Mouse (Mus musculus) lung, embryonic 14.5 days (tissue): ENCODE measurements around the gene B3gnt8. TPM values are rescaled to one million over a fixed set of nuclear protein-coding genes. Genes with fewer than 3 reads are reported as not detected.
A peak's percentile ranks its signal among the peaks of the same experiment; 100 is the strongest.
"Not testable (repeated sequence)": the region's sequence is repeated elsewhere in the genome, so short reads cannot be mapped to it uniquely, and the experiment has no call there.

Experiments
- ATAC-seq: fragments of 200-750 bp; cut with Nextera tagmentation; 2 replicates; pipeline ENCODE4 v1.8.0; 2017; ENCODE audit warnings: mild to moderate bottlenecking, moderate TSS enrichment, moderate library complexity; ENCODE audit not compliant: insufficient read depth
- DNase-seq: peaks from one replicate; pipeline ENCODE4 v3.0.0-alpha.2; 2015
- H3K27ac ChIP-seq: fragments of 300-500 bp; sonication (generic); 2 replicates; pipeline ENCODE4 v1.5.1; 2014; ENCODE audit warnings: low read depth, mild to moderate bottlenecking, moderate library complexity
- H3K27me3 ChIP-seq: fragments of 300-500 bp; sonication (generic); 2 replicates; pipeline ENCODE4 v1.6.1; 2014; ENCODE audit warnings: low read length, control low read depth; ENCODE audit not compliant: insufficient read depth
- H3K36me3 ChIP-seq: fragments of 300-500 bp; sonication (generic); 2 replicates; pipeline ENCODE4 v1.6.1; 2014; ENCODE audit warnings: control low read depth; ENCODE audit not compliant: insufficient read depth
- H3K4me1 ChIP-seq: fragments of 300-500 bp; sonication (generic); 2 replicates; pipeline ENCODE4 v1.6.1; 2014; ENCODE audit warnings: antibody characterized with exemption, control low read depth; ENCODE audit not compliant: insufficient read depth
- H3K4me2 ChIP-seq: fragments of 300-500 bp; sonication (generic); 2 replicates; pipeline ENCODE4 v1.6.1; 2014; ENCODE audit warnings: mild to moderate bottlenecking
- H3K4me3 ChIP-seq: fragments of 300-500 bp; sonication (generic); 2 replicates; pipeline ENCODE4 v1.5.1; 2014; ENCODE audit warnings: low read depth, low read length
- H3K9ac ChIP-seq: fragments of 300-500 bp; sonication (generic); 2 replicates; pipeline ENCODE4 v1.6.1; 2014
- H3K9me3 ChIP-seq: fragments of 300-500 bp; sonication (generic); 2 replicates; pipeline ENCODE4 v1.6.1; 2016; ENCODE audit warnings: low read depth, low read length, control low read depth
- CTCF ChIP-seq: IDR thresholded peaks from 2 replicates; pipeline ENCODE4 v1.5.1; 2016; ENCODE audit warnings: antibody characterized with exemption, low read depth
- WGBS: fragments of 180-500 bp; shearing (Covaris S2); extraction: QIAGEN DNeasy Blood & Tissue Kit; methylation state at CpG from one replicate; pipeline ENCODE4 v1.1.7; 2014; 5-methylcytosine and 5-hydroxymethylcytosine counted together
- polyA plus RNA-seq: library from polyadenylated mRNA; unstranded; fragments of >200 nt; fragmentation: Nextera tagmentation; extraction: Ambion mirVana; gene quantifications from 2 replicates; pipeline ENCODE4 v1.2.1, GENCODE M21; 2014

B3gnt8 gene
- polyA plus RNA-seq = 3.5 and 4.0 TPM in 2 replicates

DNA sequence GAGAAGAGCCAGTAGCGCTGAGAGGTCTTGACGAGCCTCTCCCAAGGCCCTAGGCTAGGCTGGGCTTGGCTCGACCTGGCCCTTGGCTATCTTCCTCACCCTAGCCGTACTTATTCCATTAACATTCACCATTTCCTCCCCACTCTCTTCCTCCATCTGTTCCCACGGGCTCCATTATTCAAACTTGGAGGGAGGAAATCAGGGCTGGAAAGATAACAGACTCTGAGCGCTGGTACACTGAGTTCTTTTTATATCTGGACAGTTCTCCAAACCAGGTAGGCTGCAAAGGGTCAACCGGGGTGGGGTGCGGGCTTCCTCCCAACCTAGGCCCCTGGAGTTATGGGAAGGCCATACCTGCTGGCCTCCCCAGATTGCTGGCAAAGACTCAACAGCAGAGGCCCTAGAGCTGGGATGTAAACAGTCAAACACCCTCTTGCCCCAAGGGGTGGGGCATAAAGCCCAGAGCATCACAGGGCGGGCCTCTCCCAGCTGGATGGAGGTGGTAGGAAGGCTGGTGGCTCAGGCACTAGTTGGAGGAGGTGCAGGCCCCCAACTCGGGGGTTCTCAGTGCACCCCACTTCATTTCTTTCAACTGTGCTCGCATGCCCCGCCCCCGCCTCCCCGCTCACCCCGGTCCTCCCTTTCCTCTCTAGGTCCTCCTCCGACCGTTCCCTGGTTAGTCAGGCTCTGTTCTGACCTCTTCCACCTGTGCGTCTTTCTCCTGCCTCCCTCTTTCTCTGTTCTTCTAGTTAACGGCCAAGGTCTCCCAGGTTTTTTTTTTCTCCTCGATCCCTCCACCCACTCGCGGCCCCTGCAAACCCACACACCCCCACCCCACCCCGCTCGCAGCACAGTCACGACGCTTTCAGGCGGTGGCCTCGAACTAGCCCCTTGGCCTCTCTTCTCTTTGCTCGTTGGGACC is at the start of gene B3gnt8:
Gene B3gnt8 (plus strand): TSS at position 146 of the 922 bp plus-strand sequence.
- H3K4me1 ChIP-seq = peaks cover 12% of the 10 kb centered on the region; the same call in 1 of the 2 replicates
- peak within 1 kb of the TSS; percentile 42 for H3K4me3 ChIP-seq
- no peaks in the 10 kb centered on the region for H3K9me3 ChIP-seq
- peak within 1 kb of the TSS; percentile 72 for H3K27ac ChIP-seq
- H3K27me3 ChIP-seq = no peaks in the 10 kb centered on the region
- H3K36me3 ChIP-seq = peaks cover 44% of the 10 kb centered on the region
- H3K9ac ChIP-seq = peak within 1 kb of the TSS; percentile 48
- peak within 1 kb of the TSS; percentile 74 for H3K4me2 ChIP-seq
- DNase-seq = peak; percentile 49
- peak; percentile 38 for ATAC-seq
- no peak for TF ChIP-seq CTCF
- 11% methylated on average over 29 of the region's 29 CpGs for WGBS

DNA sequence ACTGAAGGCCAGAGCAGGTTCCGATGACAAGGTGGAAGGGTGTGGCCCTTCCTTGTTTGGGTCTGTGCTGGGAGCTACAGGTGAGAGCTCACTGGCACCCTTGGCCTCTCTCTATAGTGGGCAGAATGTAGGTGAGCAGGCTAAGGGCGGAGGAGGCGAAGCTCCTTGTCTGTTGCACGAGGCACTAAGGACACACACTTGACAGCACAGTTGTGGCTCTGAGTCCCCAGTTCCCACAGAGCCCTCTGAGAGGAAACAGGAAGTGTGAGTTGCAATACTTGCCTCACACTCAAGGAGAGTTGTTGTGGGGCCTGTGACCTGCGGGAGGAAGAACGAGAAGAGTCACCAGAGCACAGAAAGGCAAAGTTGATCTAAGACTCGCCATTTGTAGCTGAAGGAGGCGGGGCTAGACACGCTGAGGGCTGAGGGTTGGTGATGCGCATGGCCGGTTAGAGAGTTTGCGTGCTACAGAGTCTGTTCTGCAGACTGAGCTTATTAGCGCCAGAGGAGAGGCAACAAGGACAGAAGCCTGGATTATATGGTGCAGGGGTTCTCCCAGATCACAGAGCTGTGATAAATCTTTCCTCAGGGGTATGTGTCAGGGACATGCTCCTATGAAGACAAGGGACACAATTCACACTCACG is 49.5 kb upstream of the B3gnt8 start:
- peak; percentile 31; the same call in 1 of the 2 replicates for ATAC-seq
- H3K27ac ChIP-seq = peak overlapping the region; percentile 74

DNA sequence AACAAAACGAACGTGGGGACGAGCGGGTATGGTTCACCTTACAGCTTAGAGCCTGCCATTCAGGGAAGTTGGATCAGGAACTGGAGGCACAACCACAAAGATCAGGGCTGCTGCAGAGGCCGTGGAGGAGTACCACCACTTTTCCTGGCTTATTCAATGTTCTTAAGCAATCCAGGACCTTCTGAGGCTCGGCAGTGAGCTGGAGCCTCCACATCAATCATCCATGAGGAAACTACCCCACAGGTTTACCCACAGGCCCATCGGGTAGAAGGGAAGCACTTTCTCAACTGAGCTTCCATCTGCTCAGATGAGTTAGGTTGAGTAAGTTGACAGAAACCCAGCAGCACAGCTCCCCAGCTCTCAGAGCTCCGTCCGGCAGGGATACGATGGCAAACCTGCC is 47.0 kb upstream of the B3gnt8 start:
- DNase-seq = no peak
- H3K9ac ChIP-seq = no peak overlapping the region
- no peaks in the 10 kb centered on the region for H3K4me1 ChIP-seq
- H3K27me3 ChIP-seq = no peaks in the 10 kb centered on the region
- H3K4me3 ChIP-seq = no peak overlapping the region
- ATAC-seq = no peak
- H3K36me3 ChIP-seq = no peaks in the 10 kb centered on the region
- H3K9me3 ChIP-seq = no peaks in the 10 kb centered on the region
- no peak for TF ChIP-seq CTCF
- H3K27ac ChIP-seq = no peak overlapping the region
- 81% methylated on average over 10 of the region's 10 CpGs for WGBS
- H3K4me2 ChIP-seq = no peak overlapping the region

More for the DNA sequence above, 49.5 kb upstream of the B3gnt8 start:
- not testable (repeated sequence) for H3K4me1 ChIP-seq, H3K4me2 ChIP-seq, DNase-seq, H3K4me3 ChIP-seq, H3K36me3 ChIP-seq, H3K9ac ChIP-seq, H3K9me3 ChIP-seq, H3K27me3 ChIP-seq
- WGBS = 65% methylated on average over 12 of the region's 14 CpGs

DNA sequence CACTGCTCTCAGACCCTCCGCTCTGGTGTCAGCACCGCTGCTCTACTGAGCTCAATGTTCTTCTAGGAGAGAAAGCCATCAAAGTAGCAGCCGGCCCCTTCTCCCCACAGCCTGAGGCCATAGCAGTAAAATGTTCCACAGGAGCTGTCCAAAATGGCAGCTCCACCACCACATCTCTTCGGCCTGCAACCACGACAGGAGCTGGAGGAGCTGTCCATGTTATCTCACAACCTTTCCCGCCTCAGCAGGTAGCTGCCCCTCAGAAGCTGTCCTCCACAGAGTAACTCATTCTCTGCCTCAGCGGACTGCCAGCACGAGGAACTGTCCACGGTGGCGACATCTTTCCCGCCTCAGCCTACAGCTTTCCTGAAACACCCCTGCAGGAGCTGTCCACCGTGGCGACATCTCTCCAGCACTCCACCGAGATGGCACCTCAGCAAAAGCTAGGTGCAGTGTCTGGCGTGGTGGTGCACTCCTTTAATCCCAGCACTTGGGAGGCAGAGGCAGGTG is 44.1 kb upstream of the B3gnt8 start:
- 77% methylated on average over 15 of the region's 15 CpGs for whole genome bisulfite sequencing
- H3K4me2 ChIP-seq = no peak overlapping the region
- H3K4me3 ChIP-seq = no peak overlapping the region
- DNase-seq = no peak
- H3K9ac ChIP-seq = no peak overlapping the region
- TF ChIP-seq CTCF = no peak
- no peaks in the 10 kb centered on the region for H3K36me3 ChIP-seq
- no peaks in the 10 kb centered on the region for H3K27me3 ChIP-seq
- no peaks in the 10 kb centered on the region for H3K9me3 ChIP-seq
- H3K4me1 ChIP-seq = no peaks in the 10 kb centered on the region
- no peak overlapping the region for H3K27ac ChIP-seq
- no peak for ATAC-seq

DNA sequence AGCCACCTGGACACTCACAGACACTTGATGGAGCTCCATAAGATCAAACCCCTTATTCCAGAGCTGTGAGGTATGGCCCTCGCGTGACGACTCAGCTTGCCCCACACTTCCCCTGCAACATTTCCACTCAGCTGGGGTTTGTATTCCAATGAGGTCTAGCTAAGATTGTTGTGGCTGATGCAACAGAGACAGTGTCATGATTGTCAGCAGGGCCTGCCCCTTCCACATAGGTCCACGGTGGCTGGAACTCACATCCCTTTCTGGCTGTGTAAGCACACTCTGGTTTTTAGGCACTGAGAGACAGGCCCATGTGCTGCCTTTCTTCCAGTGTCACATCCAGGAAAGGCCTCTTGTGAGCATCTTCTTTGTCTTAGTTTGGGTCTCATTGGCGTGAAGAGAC is 41.8 kb upstream of the B3gnt8 start:
- ATAC-seq (no peak), DNase-seq (no peak)
- no peaks in the 10 kb centered on the region for H3K4me1 ChIP-seq
- 66% methylated on average over 5 of the region's 5 CpGs for whole genome bisulfite sequencing
- no peak overlapping the region for H3K9ac ChIP-seq
- no peak overlapping the region for H3K4me2 ChIP-seq
- no peak for TF ChIP-seq CTCF
- H3K36me3 ChIP-seq = no peaks in the 10 kb centered on the region
- no peak overlapping the region for H3K4me3 ChIP-seq
- no peak overlapping the region for H3K27ac ChIP-seq
- no peaks in the 10 kb centered on the region for H3K27me3 ChIP-seq
- no peaks in the 10 kb centered on the region for H3K9me3 ChIP-seq

DNA sequence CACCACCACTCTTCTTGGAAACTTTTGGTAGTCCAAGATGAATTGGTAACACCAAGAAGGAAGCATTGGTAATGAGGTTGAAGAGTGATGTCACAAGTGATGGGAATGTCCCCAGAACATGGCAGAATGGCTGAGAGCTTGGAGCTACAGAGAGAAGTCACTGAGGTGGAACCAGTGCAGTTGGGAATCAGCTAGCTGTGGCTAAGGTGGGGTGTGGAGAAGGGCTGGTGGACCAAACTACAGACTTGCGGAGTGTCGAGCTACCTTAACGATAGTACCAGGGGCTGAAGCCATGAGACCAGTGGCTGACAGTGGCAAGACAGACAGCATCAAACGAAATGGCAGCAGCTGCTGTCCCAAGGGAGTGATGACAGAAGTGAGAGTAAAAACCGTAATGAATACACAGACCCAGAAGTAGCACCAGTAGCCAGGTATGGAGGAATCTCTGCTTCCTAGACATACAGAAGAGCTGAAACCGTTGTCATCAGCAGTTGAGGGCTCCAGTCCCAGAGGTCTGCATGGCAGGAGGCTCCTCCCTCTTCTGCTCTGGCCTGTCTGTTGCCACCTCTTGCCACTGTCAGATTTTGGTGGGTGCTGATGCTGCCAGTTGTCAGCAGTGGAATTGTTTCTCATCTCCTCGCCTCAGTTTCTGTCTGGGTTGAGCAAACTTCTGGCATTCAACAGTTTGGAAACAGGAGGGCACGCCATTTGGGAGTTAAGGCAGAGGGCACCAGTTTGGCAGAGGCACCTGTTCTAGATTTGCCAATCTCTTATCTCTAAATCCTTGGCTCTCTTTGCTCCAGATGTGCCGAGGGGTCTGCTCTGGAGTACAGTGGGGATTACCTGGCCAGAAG is 40.9 kb upstream of the B3gnt8 start:
- 70% methylated on average over 9 of the region's 9 CpGs for WGBS
- H3K27me3 ChIP-seq = no peaks in the 10 kb centered on the region
- no peaks in the 10 kb centered on the region for H3K36me3 ChIP-seq
- H3K9me3 ChIP-seq = no peaks in the 10 kb centered on the region
- H3K4me3 ChIP-seq = no peak overlapping the region
- no peak overlapping the region for H3K4me2 ChIP-seq
- DNase-seq (no peak), ATAC-seq (no peak)
- no peak for TF ChIP-seq CTCF
- no peaks in the 10 kb centered on the region for H3K4me1 ChIP-seq
- no peak overlapping the region for H3K9ac ChIP-seq
- H3K27ac ChIP-seq = no peak overlapping the region
